Mouse (Mus musculus) CH12.LX (cell line): ENCODE data around the gene Smarca4. TPM values are rescaled to one million over a fixed set of nuclear protein-coding genes. Genes with fewer than 3 reads are reported as not detected.

Experiments used
- DNase-seq: peaks from one replicate; pipeline ENCODE4 v3.0.0-alpha.2; 2013; ENCODE audit errors: extremely low read depth
- H3K27ac ChIP-seq: 2 replicates; pipeline ENCODE4 v1.5.1; 2012; ENCODE audit warnings: low read depth, mild to moderate bottlenecking, control low read depth, moderate library complexity; ENCODE audit not compliant: insufficient read depth
- H3K27me3 ChIP-seq: replicated peaks from 2 replicates; pipeline ENCODE3; 2012; ENCODE audit warnings: inconsistent platforms
- H3K36me3 ChIP-seq, 2 experiments: replicated peaks in 1 of 2; 2 replicates each; pipeline versions ENCODE3 to v1.6.1; 2012; ENCODE audit warnings: inconsistent platforms in 1 of 2, low read length in 1 of 2, mild to moderate bottlenecking in 1 of 2, mixed read lengths in 1 of 2, moderate library complexity in 1 of 2; ENCODE audit not compliant: control insufficient read depth in 1 of 2, insufficient read depth in 1 of 2
- H3K4me1 ChIP-seq, 2 experiments: 2 replicates each; pipeline ENCODE4 v1.6.1; 2012; ENCODE audit warnings: inconsistent platforms in 1 of 2, moderate library complexity in 1 of 2; ENCODE audit not compliant: insufficient read depth in 2 of 2, control insufficient read depth in 1 of 2
- H3K4me2 ChIP-seq: 2 replicates; pipeline ENCODE4 v1.6.1; 2012; ENCODE audit warnings: low read depth, mild to moderate bottlenecking, control low read depth; ENCODE audit not compliant: poor library complexity, insufficient read depth, severe bottlenecking
- H3K4me3 ChIP-seq, 3 experiments: fragments of 150-350 bp in 1 of 3; sonication (generic) in 1 of 3; replicated peaks in 1 of 3; 2 replicates each; pipeline versions ENCODE3 to v1.5.1; 2011 to 2012; ENCODE audit warnings: low read depth in 2 of 3, low read length in 2 of 3, mild to moderate bottlenecking in 2 of 3, moderate library complexity in 2 of 3, control low read depth in 1 of 3, improper control_type of control experiment in 1 of 3, inconsistent platforms in 1 of 3, mixed read lengths in 1 of 3; ENCODE audit not compliant: poor library complexity in 1 of 3
- H3K79me2 ChIP-seq: replicated peaks from 2 replicates; pipeline ENCODE4 v1.6.1; 2012; ENCODE audit warnings: mild to moderate bottlenecking, moderate library complexity; ENCODE audit not compliant: control insufficient read depth, poor library complexity, insufficient read depth, severe bottlenecking; ENCODE audit errors: extremely low read depth
- H3K9ac ChIP-seq: 2 replicates; pipeline ENCODE4 v1.6.1; 2012; ENCODE audit warnings: low read depth, mild to moderate bottlenecking, control low read depth, moderate library complexity; ENCODE audit not compliant: insufficient read depth
- H3K9me3 ChIP-seq: replicated peaks from 2 replicates; pipeline ENCODE3; 2012; ENCODE audit warnings: low read length, inconsistent platforms, mixed read lengths
- BHLHE40 ChIP-seq: IDR thresholded peaks from 2 replicates; pipeline ENCODE4 v1.6.1; 2011; ENCODE audit warnings: mild to moderate bottlenecking, low read depth, low read length, improper control_type of control experiment
- CHD1 ChIP-seq: IDR thresholded peaks from 2 replicates; pipeline ENCODE4 v1.6.1; 2012; ENCODE audit warnings: low read depth, low read length, improper control_type of control experiment, inconsistent platforms
- CHD2 ChIP-seq: IDR thresholded peaks from 2 replicates; pipeline ENCODE4 v1.6.1; 2011; ENCODE audit warnings: low read length, improper control_type of control experiment
- E2F4 ChIP-seq: IDR thresholded peaks from 2 replicates; pipeline ENCODE4 v1.6.1; 2011; ENCODE audit warnings: low read depth, low read length, improper control_type of control experiment; ENCODE audit not compliant: insufficient replicate concordance
- EP300 ChIP-seq: IDR thresholded peaks from 2 replicates; pipeline ENCODE4 v1.6.1; 2011; ENCODE audit warnings: low read length, improper control_type of control experiment
- ETS1 ChIP-seq: conservative IDR thresholded peaks from 2 replicates; pipeline ENCODE4 v1.6.1; 2012; ENCODE audit warnings: low read depth, mild to moderate bottlenecking, inconsistent platforms, low read length, improper control_type of control experiment, moderate library complexity
- HCFC1 ChIP-seq: IDR thresholded peaks from 2 replicates; pipeline ENCODE4 v1.6.1; 2012; ENCODE audit warnings: low read depth, mild to moderate bottlenecking, inconsistent platforms, low read length, improper control_type of control experiment
- IRF4 ChIP-seq: IDR thresholded peaks from 2 replicates; pipeline ENCODE4 v1.6.1; 2014; ENCODE audit warnings: low read depth, mild to moderate bottlenecking, inconsistent platforms, low read length, improper control_type of control experiment
- JUN ChIP-seq: IDR thresholded peaks from 2 replicates; pipeline ENCODE4 v1.6.1; 2011; ENCODE audit warnings: low read depth, mild to moderate bottlenecking, low read length, improper control_type of control experiment, moderate library complexity; ENCODE audit not compliant: insufficient read depth
- JUND ChIP-seq: conservative IDR thresholded peaks from 2 replicates; pipeline ENCODE4 v1.6.1; 2011; ENCODE audit warnings: low read depth, low read length, improper control_type of control experiment
- MAFK ChIP-seq: IDR thresholded peaks from 2 replicates; pipeline ENCODE4 v1.6.1; 2011; ENCODE audit warnings: low read length, improper control_type of control experiment; ENCODE audit not compliant: insufficient replicate concordance
- MEF2A ChIP-seq: IDR thresholded peaks from 2 replicates; pipeline ENCODE4 v1.6.1; 2014; ENCODE audit warnings: low read depth, mild to moderate bottlenecking, inconsistent platforms, low read length, improper control_type of control experiment, borderline replicate concordance
- MXI1 ChIP-seq: IDR thresholded peaks from 2 replicates; pipeline ENCODE4 v1.6.1; 2011; ENCODE audit warnings: mild to moderate bottlenecking, low read depth, low read length, improper control_type of control experiment
- MYC ChIP-seq: IDR thresholded peaks from 2 replicates; pipeline ENCODE4 v1.6.1; 2011; ENCODE audit warnings: low read depth, mild to moderate bottlenecking, improper control_type of control experiment, low read length
- NELFE ChIP-seq: IDR thresholded peaks from 2 replicates; pipeline ENCODE4 v1.6.1; 2011; ENCODE audit warnings: low read depth, low read length, improper control_type of control experiment
- NRF1 ChIP-seq: IDR thresholded peaks from 2 replicates; pipeline ENCODE4 v1.6.1; 2014; ENCODE audit warnings: low read depth, mild to moderate bottlenecking, inconsistent platforms, low read length, improper control_type of control experiment, moderate library complexity
- PAX5 ChIP-seq: IDR thresholded peaks from 2 replicates; pipeline ENCODE4 v1.6.1; 2012; ENCODE audit warnings: low read length, inconsistent platforms, mixed read lengths
- POLR2AphosphoS2 ChIP-seq: IDR thresholded peaks from 2 replicates; pipeline ENCODE4 v1.6.1; 2011; ENCODE audit warnings: low read depth, low read length, improper control_type of control experiment
- RAD21 ChIP-seq: IDR thresholded peaks from 2 replicates; pipeline ENCODE4 v1.6.1; 2011; ENCODE audit warnings: low read depth, mild to moderate bottlenecking, low read length, improper control_type of control experiment, moderate library complexity
- RCOR1 ChIP-seq: conservative IDR thresholded peaks from 2 replicates; pipeline ENCODE4 v1.6.1; 2012; ENCODE audit warnings: low read depth, mild to moderate bottlenecking, inconsistent platforms, low read length, improper control_type of control experiment
- SIN3A ChIP-seq: IDR thresholded peaks from 2 replicates; pipeline ENCODE4 v1.6.1; 2012; ENCODE audit warnings: low read length, improper control_type of control experiment, inconsistent platforms
- TCF12 ChIP-seq: IDR thresholded peaks from 2 replicates; pipeline ENCODE4 v1.6.1; 2014; ENCODE audit warnings: low read depth, mild to moderate bottlenecking, inconsistent platforms, low read length, improper control_type of control experiment
- ZKSCAN1 ChIP-seq: IDR thresholded peaks from 2 replicates; pipeline ENCODE4 v1.6.1; 2012; ENCODE audit warnings: low read depth, inconsistent platforms, low read length, improper control_type of control experiment, borderline replicate concordance
- dilution Hi-C: fragments of 300-500 bp; cut with MboI; formaldehyde crosslinking; loops from 2 replicates; pipeline ENCODE4 v1.14.3; 2020; ENCODE audit warnings: low sequenced_read_pairs; ENCODE audit not compliant: extremely low pct_unique_long_range_greater_than_20kb, extremely low pct_ligation_motif_present
- in situ Hi-C: fragments of 300-500 bp; cut with MboI; formaldehyde crosslinking; loops from 3 replicates; pipeline ENCODE4 v1.14.3; 2019; ENCODE audit warnings: low sequenced_read_pairs, low pct_ligation_motif_present, low pct_unique_long_range_greater_than_20kb, mixed read lengths
- polyA plus RNA-seq: library from polyadenylated mRNA; unstranded; fragments of >175 nt; gene quantifications from 2 replicates; pipeline ENCODE4 v1.2.1, GENCODE M21; 2012; ENCODE audit warnings: low read depth; ENCODE audit not compliant: insufficient read length
- total RNA-seq, 2 experiments: library from RNA; depleted of rRNA; stranded (reverse); fragments of 300-350 nt in 1 of 2; fragments of >200 nt in 1 of 2; gene quantifications; 2 replicates each; pipeline ENCODE4 v1.2.3; 2012 to 2014

Smarca4 gene
- total and polyA plus RNA-seq, 3 experiments: 33.8 to 86.2 (median 74.3) TPM

- TF ChIP-seq ETS1 (no peak), RCOR1 (no peak), PAX5 (no peak), BHLHE40 (no peak), E2F4 (no peak), SIN3A (no peak), IRF4 (no peak)
- Histone ChIP-seq H3K4me2 (no peak overlapping the region), H3K9me3 (no peaks in the 10 kb centered on the region), H3K27me3 (no peaks in the 10 kb centered on the region), H3K9ac (no peak overlapping the region), H3K27ac (no peak overlapping the region), H3K4me3 (no peak overlapping the region), H3K4me1 (no peaks in the 10 kb centered on the region), H3K36me3 (peaks cover 70 to 93% of the 10 kb centered on the region in 2 experiments), H3K79me2 (no peaks in the 10 kb centered on the region; the same call in 1 of the 2 replicates)
- DNase-seq: no peak
- in situ Hi-C loops (no loop called here), dilution Hi-C loops (no loop called here)
Measured at GRCm38 (mm10) chr9:21688554-21688953, 72.6 kb downstream of the Smarca4 start.

- peaks cover 67 to 93% of the 10 kb centered on the region in 2 experiments for H3K36me3 ChIP-seq
- H3K27me3 ChIP-seq: no peaks in the 10 kb centered on the region
- H3K79me2 ChIP-seq: no peaks in the 10 kb centered on the region; the same call in 1 of the 2 replicates
- no peaks in the 10 kb centered on the region for H3K4me1 ChIP-seq
- in situ Hi-C loops (loop anchor here (5.0 kb wide), 1 partner anchor 112 kb away; no protein-coding TSS in a partner anchor), dilution Hi-C loops (no loop called here)
- H3K4me2 ChIP-seq: no peak overlapping the region
- no peak overlapping the region for H3K9ac ChIP-seq
- H3K4me3 ChIP-seq: no peak overlapping the region
- H3K27ac ChIP-seq: no peak overlapping the region
- no peak for DNase-seq
- TF ChIP-seq NRF1 (no peak), TCF12 (no peak), POLR2AphosphoS2 (no peak), RAD21 (no peak), BHLHE40 (no peak), NELFE (no peak), IRF4 (no peak), MAFK (no peak), CHD2 (no peak), SIN3A (no peak), JUN (no peak), MEF2A (no peak), EP300 (no peak), JUND (no peak), MYC (no peak), CHD1 (no peak), RCOR1 (no peak), ZKSCAN1 (no peak), HCFC1 (no peak), MXI1 (no peak)
- H3K9me3 ChIP-seq: no peaks in the 10 kb centered on the region
Measured at GRCm38 (mm10) chr9:21690031-21690430, 74.1 kb downstream of the Smarca4 start.
